Mouse (Mus musculus) stomach, embryonic 14.5 days (tissue): ENCODE measurements around the gene Slx1b. TPM values are rescaled to one million over a fixed set of nuclear protein-coding genes. Genes with fewer than 3 reads are reported as not detected.
A peak's percentile ranks its signal among the peaks of the same experiment; 100 is the strongest.

Experiments used
- ATAC-seq: fragments of 200-750 bp; cut with Nextera tagmentation; 2 replicates; pipeline ENCODE4 v1.8.0; 2017; ENCODE audit warnings: low read depth, moderate TSS enrichment; ENCODE audit not compliant: insufficient number of reproducible peaks, insufficient read depth, low FRiP score
- H3K27ac ChIP-seq: fragments of 300-500 bp; sonication (generic); 2 replicates; pipeline ENCODE4 v1.5.1; 2014; ENCODE audit warnings: mild to moderate bottlenecking, low read length, moderate library complexity, mixed read lengths
- H3K27me3 ChIP-seq: fragments of 300-500 bp; sonication (generic); 2 replicates; pipeline ENCODE4 v1.6.1; 2014; ENCODE audit warnings: low read length, control low read depth, mixed read lengths; ENCODE audit not compliant: control insufficient read depth, insufficient read depth
- H3K36me3 ChIP-seq: fragments of 300-500 bp; sonication (generic); 2 replicates; pipeline ENCODE4 v1.6.1; 2014; ENCODE audit warnings: mild to moderate bottlenecking, control low read depth, low read length, moderate library complexity, mixed read lengths; ENCODE audit not compliant: control insufficient read depth, insufficient read depth
- H3K4me1 ChIP-seq: fragments of 300-500 bp; sonication (generic); 2 replicates; pipeline ENCODE4 v1.6.1; 2014; ENCODE audit warnings: low read length, control low read depth, mixed read lengths; ENCODE audit not compliant: control insufficient read depth, insufficient read depth
- H3K4me2 ChIP-seq: fragments of 300-500 bp; sonication (generic); replicated peaks from 2 replicates; pipeline ENCODE4 v1.6.1; 2014; ENCODE audit warnings: low read depth, low read length, control low read depth
- H3K4me3 ChIP-seq: fragments of 300-500 bp; sonication (generic); 2 replicates; pipeline ENCODE4 v1.5.1; 2014; ENCODE audit warnings: low read depth, low read length, control low read depth
- H3K9ac ChIP-seq: fragments of 300-500 bp; sonication (generic); replicated peaks from 2 replicates; pipeline ENCODE4 v1.6.1; 2014; ENCODE audit warnings: low read depth, mild to moderate bottlenecking, control low read depth, low read length, moderate library complexity, mixed read lengths
- H3K9me3 ChIP-seq: fragments of 300-500 bp; sonication (generic); 2 replicates; pipeline ENCODE4 v1.6.1; 2016; ENCODE audit warnings: low read depth, low read length, control low read depth; ENCODE audit not compliant: control insufficient read depth
- WGBS: fragments of 180-500 bp; shearing (Covaris S2); extraction: QIAGEN DNeasy Blood & Tissue Kit; methylation state at CpG from one replicate; pipeline ENCODE4 v1.1.7; 2014; 5-methylcytosine and 5-hydroxymethylcytosine counted together
- polyA plus RNA-seq: library from polyadenylated mRNA; unstranded; fragments of >200 nt; fragmentation: Nextera tagmentation; extraction: Ambion mirVana; gene quantifications from 2 replicates; pipeline ENCODE4 v1.2.1, GENCODE M21; 2014

Gene Slx1b
- polyA plus RNA-seq, 1 experiment from 2014 or later = 8.4 TPM

GRCm38 (mm10) chr7:126659771-126660170, 35.8 kb downstream of the Slx1b start:
- no peak overlapping the region for H3K27ac ChIP-seq
- no peak overlapping the region for H3K4me3 ChIP-seq
- H3K27me3 ChIP-seq = no peaks in the 10 kb centered on the region
- no peak for ATAC-seq
- H3K9me3 ChIP-seq = no peaks in the 10 kb centered on the region
- WGBS = 86% methylated on average over 3 of the region's 3 CpGs
- no peaks in the 10 kb centered on the region for H3K4me1 ChIP-seq
- no peak overlapping the region for H3K9ac ChIP-seq
- H3K4me2 ChIP-seq = no peak overlapping the region
- H3K36me3 ChIP-seq = peaks cover 8% of the 10 kb centered on the region; the same call in 1 of the 2 replicates

GRCm38 (mm10) chr7:126657522-126657921, 38.1 kb downstream of the Slx1b start:
- Histone ChIP-seq H3K4me3 (no peak overlapping the region), H3K9ac (no peak overlapping the region), H3K4me2 (no peak overlapping the region), H3K4me1 (no peaks in the 10 kb centered on the region), H3K9me3 (no peaks in the 10 kb centered on the region), H3K27ac (no peak overlapping the region), H3K27me3 (no peaks in the 10 kb centered on the region), H3K36me3 (peaks cover 2% of the 10 kb centered on the region; the same call in 1 of the 2 replicates)
- WGBS = 97% methylated on average over 1 of the region's 1 CpGs
- no peak for ATAC-seq

- Histone ChIP-seq H3K36me3 (no peaks in the 10 kb centered on the region), H3K27me3 (no peaks in the 10 kb centered on the region), H3K9me3 (no peaks in the 10 kb centered on the region), H3K27ac (no peak overlapping the region), H3K9ac (no peak overlapping the region), H3K4me3 (no peak overlapping the region), H3K4me1 (no peaks in the 10 kb centered on the region), H3K4me2 (no peak overlapping the region)
- 94% methylated on average over 3 of the region's 3 CpGs for WGBS
- no peak for ATAC-seq
These were observed 39.9 kb downstream of the Slx1b start for GRCm38 (mm10) chr7:126655695-126656094.

GRCm38 (mm10) chr7:126653991-126654390, 41.6 kb downstream of the Slx1b start:
- Histone ChIP-seq H3K27ac (no peak overlapping the region), H3K4me1 (peaks cover 5% of the 10 kb centered on the region; the same call in 1 of the 2 replicates), H3K4me2 (no peak overlapping the region), H3K27me3 (no peaks in the 10 kb centered on the region), H3K36me3 (no peaks in the 10 kb centered on the region), H3K4me3 (no peak overlapping the region), H3K9ac (no peak overlapping the region), H3K9me3 (no peaks in the 10 kb centered on the region)
- WGBS = 79% methylated on average over 2 of the region's 2 CpGs
- ATAC-seq = no peak

- Histone ChIP-seq H3K36me3 (no peaks in the 10 kb centered on the region), H3K9me3 (no peaks in the 10 kb centered on the region), H3K4me1 (peaks cover 5% of the 10 kb centered on the region; the same call in 1 of the 2 replicates), H3K4me3 (no peak overlapping the region), H3K27me3 (no peaks in the 10 kb centered on the region), H3K4me2 (no peak overlapping the region), H3K27ac (no peak overlapping the region), H3K9ac (no peak overlapping the region)
- no peak for ATAC-seq
- WGBS = 24% methylated on average over 2 of the region's 2 CpGs
These were observed 44.7 kb downstream of the Slx1b start for GRCm38 (mm10) chr7:126650852-126651251.

GRCm38 (mm10) chr7:126649231-126650051, 46.1 kb downstream of the Slx1b start, which contains the start of gene Sgf29:
Gene Sgf29 (plus strand): TSS chr7:126649309.
- Histone ChIP-seq H3K4me2 (peak within 1 kb of the TSS; percentile 67), H3K27me3 (no peaks in the 10 kb centered on the region), H3K4me3 (peak within 1 kb of the TSS; percentile 57), H3K4me1 (peaks cover 5% of the 10 kb centered on the region; the same call in 1 of the 2 replicates), H3K9ac (peak within 1 kb of the TSS; percentile 42), H3K27ac (peak within 1 kb of the TSS; percentile 91), H3K36me3 (no peaks in the 10 kb centered on the region), H3K9me3 (no peaks in the 10 kb centered on the region)
- peak; percentile 98 for ATAC-seq
- WGBS = 1% methylated on average over 57 of the region's 57 CpGs

- ATAC-seq = no peak
- no peaks in the 10 kb centered on the region for H3K9me3 ChIP-seq
- WGBS = 76% methylated on average over 4 of the region's 4 CpGs
- peaks cover 5% of the 10 kb centered on the region; the same call in 1 of the 2 replicates for H3K4me1 ChIP-seq
- H3K4me3 ChIP-seq = peak overlapping the region; percentile 57; the same call in 1 of the 2 replicates
- no peak overlapping the region for H3K27ac ChIP-seq
- H3K4me2 ChIP-seq = peak overlapping the region; percentile 67; the same call in 1 of the 2 replicates
- H3K27me3 ChIP-seq = no peaks in the 10 kb centered on the region
- H3K9ac ChIP-seq = no peak overlapping the region
- no peaks in the 10 kb centered on the region for H3K36me3 ChIP-seq
These were observed 47.1 kb downstream of the Slx1b start for GRCm38 (mm10) chr7:126648486-126648885.

GRCm38 (mm10) chr7:126645708-126646107, 49.9 kb downstream of the Slx1b start:
- H3K4me2 ChIP-seq = no peak overlapping the region
- H3K9me3 ChIP-seq = no peaks in the 10 kb centered on the region
- no peaks in the 10 kb centered on the region for H3K27me3 ChIP-seq
- no peaks in the 10 kb centered on the region for H3K36me3 ChIP-seq
- no peak overlapping the region for H3K4me3 ChIP-seq
- H3K9ac ChIP-seq = no peak overlapping the region
- WGBS = 62% methylated on average over 5 of the region's 5 CpGs
- no peak overlapping the region for H3K27ac ChIP-seq
- H3K4me1 ChIP-seq = peaks cover 5% of the 10 kb centered on the region; the same call in 1 of the 2 replicates
- no peak for ATAC-seq
